Mouse (Mus musculus) macrophage (primary cell): ENCODE results near the gene Lenep. TPM values are rescaled to one million over a fixed set of nuclear protein-coding genes. Genes with fewer than 3 reads are reported as not detected.
A peak's percentile ranks its signal among the peaks of the same experiment; 100 is the strongest.

Experiments
- H3K27ac ChIP-seq: fragments of 350-480 bp; formaldehyde crosslinking; 2 replicates; pipeline ENCODE4 v1.9.0; 2021
- H3K36me3 ChIP-seq: fragments of 350-480 bp; formaldehyde crosslinking; 2 replicates; pipeline ENCODE4 v1.9.0; 2021; ENCODE audit errors: inconsistent target
- H3K4me3 ChIP-seq: fragments of 350-480 bp; formaldehyde crosslinking; 2 replicates; pipeline ENCODE4 v1.9.0; 2021; ENCODE audit errors: inconsistent target
- H3K79me2 ChIP-seq: fragments of 350-480 bp; formaldehyde crosslinking; 2 replicates; pipeline ENCODE4 v1.9.0; 2021; ENCODE audit errors: inconsistent target
- WGBS: methylation state at CpG from one replicate; pipeline ENCODE4 v1.1.7; 2026; ENCODE audit warnings: inconsistent platforms; ENCODE audit not compliant: missing documents; 5-methylcytosine and 5-hydroxymethylcytosine counted together
- polyA plus RNA-seq: library from polyadenylated mRNA; stranded (reverse); fragments of 250-400 nt; gene quantifications from 3 replicates; pipeline ENCODE4 v1.2.4, GENCODE M21; 2018; ENCODE audit warnings: inconsistent platforms

Lenep gene
- polyA plus RNA-seq, 1 experiment from 2014 or later: not detected

DNA sequence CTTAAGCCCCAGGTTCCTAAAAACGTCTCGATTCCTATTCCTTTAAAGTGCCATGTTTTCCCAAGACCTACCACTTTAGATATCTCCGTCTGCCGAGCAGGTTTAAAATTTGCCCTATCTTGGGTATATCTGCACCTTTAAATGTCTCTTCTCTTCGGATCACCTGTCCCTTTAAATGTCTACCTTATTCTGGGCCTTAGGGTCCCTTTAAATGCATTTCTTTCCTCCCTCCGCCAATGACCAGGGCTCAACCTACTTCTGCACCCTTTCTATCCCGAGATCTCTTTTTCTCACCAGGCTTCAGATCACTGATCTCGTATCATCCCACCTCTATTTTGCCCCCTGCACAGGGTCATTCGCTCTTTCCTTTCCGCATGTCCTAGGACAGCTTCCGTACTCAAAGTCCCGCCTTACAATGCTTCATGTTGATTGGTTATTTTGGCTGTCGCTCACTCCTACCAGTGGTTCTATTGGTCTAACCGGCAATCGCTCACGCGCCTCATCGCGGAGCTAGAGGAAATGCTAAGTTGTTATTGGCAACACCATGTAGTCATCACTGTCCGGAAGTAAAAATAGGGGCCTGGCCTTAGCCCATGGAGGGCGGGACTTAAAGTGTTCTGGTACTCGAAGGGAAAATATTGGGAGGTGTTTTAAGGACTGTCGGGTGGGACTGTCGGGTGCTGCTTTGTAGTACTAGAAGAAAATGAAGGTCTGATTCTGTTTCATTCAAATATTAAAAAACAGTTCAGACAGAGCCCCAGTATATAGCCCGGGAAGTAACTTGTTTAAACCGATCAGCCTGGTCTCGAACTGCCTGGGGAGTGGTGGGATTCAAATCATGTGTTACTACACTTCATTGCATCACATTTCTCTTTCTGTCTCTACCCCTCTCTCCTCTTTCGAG lies 9.1 kb upstream of the Lenep start, which contains the start of gene Flad1:
Flad1 (minus strand) TSS at position 381 of the 904 bp plus-strand sequence.
- Histone ChIP-seq H3K36me3 (peaks cover 23% of the 10 kb centered on the region), H3K4me3 (peak within 1 kb of the TSS; percentile 96), H3K79me2 (peaks cover 23% of the 10 kb centered on the region), H3K27ac (peak within 1 kb of the TSS; percentile 60)
- 2% methylated on average over 28 of the region's 28 CpGs for WGBS

DNA sequence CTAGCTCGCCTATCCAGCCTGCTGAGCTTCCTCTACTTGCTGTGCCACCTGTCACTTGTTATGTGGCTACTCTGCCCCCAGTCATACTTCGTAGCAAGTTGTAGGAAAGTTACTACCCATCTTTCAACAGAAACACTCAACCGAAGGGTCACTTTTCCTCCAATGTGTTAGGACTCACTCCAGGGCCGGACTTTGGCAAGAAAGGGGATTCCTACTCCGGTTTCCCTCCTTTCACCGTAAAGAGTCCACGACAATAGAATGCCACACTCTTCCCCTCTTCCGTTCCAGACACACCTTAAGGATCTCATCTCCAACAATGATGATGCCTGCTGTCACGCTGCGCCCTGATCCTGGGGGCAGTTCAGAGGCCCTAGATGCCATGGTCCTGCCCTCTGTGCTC lies 8.3 kb upstream of the Lenep start:
- Histone ChIP-seq H3K36me3 (peaks cover 25% of the 10 kb centered on the region), H3K27ac (peak overlapping the region; percentile 60; the same call in 1 of the 2 replicates), H3K4me3 (peak overlapping the region; percentile 96), H3K79me2 (peaks cover 14% of the 10 kb centered on the region)
- WGBS: 82% methylated on average over 10 of the region's 10 CpGs

DNA sequence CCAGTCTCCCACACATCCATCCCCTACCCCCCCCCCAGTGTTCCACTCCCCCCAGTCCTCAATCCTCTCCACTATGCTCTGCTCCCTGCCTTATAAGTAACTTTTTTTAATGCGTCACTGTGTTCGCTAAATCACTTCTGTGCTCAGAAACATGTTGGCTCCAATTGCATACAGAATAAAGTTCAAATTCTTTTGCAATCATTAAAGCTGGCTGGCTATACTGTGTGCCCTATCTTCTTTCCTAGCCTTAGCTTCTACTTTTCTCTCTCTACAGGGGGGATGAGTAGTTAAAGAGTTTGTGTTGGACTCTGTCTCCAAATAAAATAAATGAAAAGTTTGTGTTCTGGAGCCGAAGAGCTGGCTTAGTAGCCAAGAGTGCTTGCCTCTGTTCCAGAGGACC lies 7.1 kb upstream of the Lenep start:
- Histone ChIP-seq H3K27ac (no peak overlapping the region), H3K36me3 (peaks cover 37% of the 10 kb centered on the region)
- WGBS: 100% methylated on average over 3 of the region's 3 CpGs

DNA sequence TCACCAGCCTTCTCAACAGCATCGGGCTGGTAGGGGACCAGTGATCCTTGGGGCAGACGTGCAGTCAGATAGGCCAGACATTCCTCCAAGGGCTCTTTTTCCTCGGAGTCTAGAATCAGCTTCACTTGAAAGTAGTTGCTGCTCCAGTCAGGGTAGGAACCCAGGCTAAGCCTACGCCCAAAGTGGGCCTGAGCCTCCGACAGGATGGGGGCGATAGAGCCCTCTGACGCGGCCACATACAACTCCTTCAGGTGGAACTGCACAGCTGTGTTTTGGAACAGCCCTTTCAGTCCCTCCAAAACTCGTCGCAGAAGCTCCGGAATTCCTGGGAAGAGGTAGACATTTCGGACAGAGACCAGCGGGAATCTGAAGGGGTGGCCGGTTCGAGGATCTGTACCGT lies 5.9 kb upstream of the Lenep start:
- Histone ChIP-seq H3K27ac (no peak overlapping the region), H3K36me3 (peaks cover 49% of the 10 kb centered on the region)
- WGBS: 93% methylated on average over 16 of the region's 16 CpGs

More for the DNA sequence above, 7.1 kb upstream of the Lenep start:
- no peak overlapping the region for H3K4me3 ChIP-seq
- H3K79me2 ChIP-seq: peaks cover 10% of the 10 kb centered on the region; the same call in 1 of the 2 replicates

DNA sequence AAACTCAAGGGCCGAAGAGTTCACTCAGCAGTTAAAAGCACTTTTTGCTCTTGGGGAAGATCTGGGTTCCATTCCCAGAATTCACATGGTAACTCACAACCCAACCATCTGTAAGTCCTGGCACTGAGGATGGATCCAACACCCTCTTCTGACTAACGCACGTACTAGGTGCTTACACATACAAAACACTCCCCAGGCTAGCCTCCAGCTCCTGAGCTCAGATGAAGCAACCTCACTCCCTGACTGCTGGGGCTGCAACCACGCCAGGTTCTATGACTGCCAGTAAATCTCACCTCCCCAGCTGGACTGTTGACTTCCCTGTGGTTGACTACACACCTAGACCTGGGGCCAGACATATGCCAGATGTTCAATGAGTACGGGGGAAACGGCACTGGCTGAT lies 4.3 kb upstream of the Lenep start:
- H3K4me3 ChIP-seq: no peak overlapping the region
- H3K27ac ChIP-seq: no peak overlapping the region
- H3K79me2 ChIP-seq: peaks cover 10% of the 10 kb centered on the region; the same call in 1 of the 2 replicates
- H3K36me3 ChIP-seq: peaks cover 65% of the 10 kb centered on the region
- WGBS: 92% methylated on average over 6 of the region's 6 CpGs

More for the DNA sequence above, 5.9 kb upstream of the Lenep start:
- Histone ChIP-seq H3K4me3 (no peak overlapping the region), H3K79me2 (peaks cover 10% of the 10 kb centered on the region; the same call in 1 of the 2 replicates)

DNA sequence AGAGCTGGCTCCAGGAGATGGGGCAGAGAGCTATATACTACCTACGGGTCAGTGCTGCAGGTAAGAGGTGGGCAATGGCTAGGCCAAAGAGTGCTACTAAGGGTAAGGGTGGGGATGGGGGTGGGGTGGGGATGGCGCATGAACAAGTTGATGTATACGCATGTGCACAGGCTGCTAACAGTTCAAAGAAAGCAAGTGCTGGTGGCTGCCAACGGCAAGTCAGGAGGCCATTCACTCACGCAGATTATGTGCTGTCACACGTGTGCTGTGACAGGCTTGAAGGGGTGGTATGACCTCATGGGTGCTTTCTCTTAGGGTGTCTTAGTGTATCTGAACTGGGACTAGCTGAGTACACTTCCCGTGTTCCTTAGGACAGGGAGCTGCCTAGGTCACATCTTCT lies 1.3 kb downstream of the Lenep start:
- Histone ChIP-seq H3K4me3 (no peak overlapping the region), H3K79me2 (no peaks in the 10 kb centered on the region; the same call in 1 of the 2 replicates), H3K27ac (no peak overlapping the region), H3K36me3 (peaks cover 49% of the 10 kb centered on the region)
- 95% methylated on average over 6 of the region's 7 CpGs for WGBS

DNA sequence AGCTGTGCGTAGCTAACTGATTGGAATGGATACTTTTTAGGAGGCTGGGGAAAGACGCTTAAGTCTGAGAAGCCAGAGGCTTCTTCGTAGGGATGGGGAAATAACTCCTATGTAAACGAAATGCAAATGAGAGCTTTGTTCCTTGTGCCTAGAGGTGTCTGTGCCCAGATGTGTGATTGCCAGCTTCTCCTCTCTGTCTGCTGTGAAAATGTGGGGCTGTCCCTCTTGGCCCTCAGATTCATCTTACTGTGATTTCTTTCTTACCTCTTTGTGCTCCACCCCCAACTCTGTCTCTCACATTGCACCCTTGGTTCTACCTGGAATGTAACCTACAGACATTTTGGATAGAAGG lies 6.0 kb downstream of the Lenep start:
- WGBS: 5% methylated on average over 4 of the region's 4 CpGs
- H3K4me3 ChIP-seq: peak overlapping the region; percentile 85
- peaks cover 14% of the 10 kb centered on the region for H3K79me2 ChIP-seq
- H3K27ac ChIP-seq: no peak overlapping the region
- peaks cover 6% of the 10 kb centered on the region for H3K36me3 ChIP-seq

DNA sequence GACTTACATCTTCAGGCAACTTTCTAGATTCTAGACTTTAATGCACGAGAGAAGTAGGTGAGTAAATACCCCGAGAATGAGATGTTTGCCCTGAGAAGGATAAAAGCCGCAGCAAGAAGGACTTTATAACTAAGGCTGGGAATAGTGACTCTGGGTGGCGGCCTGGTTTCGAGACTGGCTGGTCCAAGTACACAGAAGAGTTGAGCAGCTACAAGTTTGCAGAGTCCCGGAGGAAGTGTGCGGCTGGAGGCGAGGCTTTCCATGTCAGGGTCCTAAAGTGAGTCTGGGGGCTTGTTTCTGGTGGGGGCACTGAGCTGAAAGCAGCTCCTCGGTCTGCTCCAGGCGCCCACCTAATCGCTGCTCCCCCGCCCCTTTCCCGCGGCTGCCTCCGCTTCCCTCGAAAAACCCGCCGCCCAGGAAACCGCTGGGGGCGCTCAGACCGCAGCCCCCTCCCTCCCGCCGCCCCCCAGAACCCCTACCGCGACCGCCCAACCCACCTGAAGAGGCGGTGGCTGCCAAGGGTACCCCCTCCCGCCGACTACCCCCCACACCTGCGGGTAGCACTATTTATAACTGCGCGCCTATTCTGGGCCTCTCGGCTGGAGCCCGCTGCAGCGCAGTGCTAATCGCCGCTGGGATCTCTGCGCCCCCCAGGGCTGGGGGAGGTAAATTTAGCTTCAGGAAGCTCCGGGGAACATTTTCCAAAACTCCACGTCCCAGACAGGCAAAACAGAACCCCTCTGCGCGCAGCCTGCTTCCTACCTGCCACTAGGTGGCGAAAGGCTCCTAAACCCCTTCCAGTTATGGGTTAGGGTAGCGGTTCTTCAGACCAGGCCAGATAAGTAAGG lies 6.6 kb downstream of the Lenep start:
- Histone ChIP-seq H3K79me2 (peaks cover 20% of the 10 kb centered on the region), H3K36me3 (no peaks in the 10 kb centered on the region; the same call in 1 of the 2 replicates), H3K4me3 (peak overlapping the region; percentile 85), H3K27ac (no peak overlapping the region)
- WGBS: 4% methylated on average over 37 of the region's 44 CpGs

DNA sequence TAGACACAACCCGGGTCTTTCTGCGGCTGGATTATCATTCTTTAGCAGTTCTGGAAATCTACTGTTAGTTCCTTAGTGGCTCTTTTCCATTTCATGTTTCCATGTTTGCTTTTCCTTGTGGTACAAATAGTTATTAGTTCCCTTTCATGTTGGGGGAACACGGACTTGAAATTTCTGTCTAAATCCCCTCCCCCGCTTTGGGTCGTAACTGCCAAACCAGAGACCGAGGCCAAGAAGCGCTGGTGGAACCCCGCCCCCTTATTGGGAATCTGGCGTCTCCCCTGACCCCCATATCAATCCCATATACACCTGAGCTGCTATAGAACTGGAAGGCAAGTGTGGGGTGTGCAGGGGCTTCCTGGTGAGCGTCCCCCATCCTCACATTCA lies 7.2 kb downstream of the Lenep start:
- H3K79me2 ChIP-seq: peaks cover 27% of the 10 kb centered on the region
- peak overlapping the region; percentile 85 for H3K4me3 ChIP-seq
- H3K27ac ChIP-seq: peak overlapping the region; percentile 96
- H3K36me3 ChIP-seq: no peaks in the 10 kb centered on the region; the same call in 1 of the 2 replicates
- 9% methylated on average over 10 of the region's 10 CpGs for WGBS

DNA sequence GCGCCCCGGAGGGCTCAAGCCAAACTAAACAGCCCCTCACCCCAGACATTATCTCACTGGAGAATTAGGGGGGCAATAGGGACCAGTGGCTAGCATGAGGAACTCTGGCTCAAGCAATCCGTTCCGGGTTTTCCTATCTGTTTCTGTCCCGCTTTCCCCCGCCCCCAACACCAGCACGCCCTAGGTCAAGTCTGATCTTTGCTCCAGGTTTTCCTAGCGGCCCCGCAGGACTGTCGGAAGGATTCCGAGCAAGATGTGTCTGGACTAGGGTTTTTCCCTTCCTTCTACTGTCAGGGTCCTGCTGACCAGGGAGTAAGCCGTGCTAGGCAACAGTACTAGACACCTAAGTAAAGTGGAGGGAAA lies 7.7 kb downstream of the Lenep start:
- peak overlapping the region; percentile 96 for H3K27ac ChIP-seq
- peak overlapping the region; percentile 85 for H3K4me3 ChIP-seq
- H3K36me3 ChIP-seq: no peaks in the 10 kb centered on the region; the same call in 1 of the 2 replicates
- 0% methylated on average over 11 of the region's 12 CpGs for WGBS
- peaks cover 32% of the 10 kb centered on the region for H3K79me2 ChIP-seq

DNA sequence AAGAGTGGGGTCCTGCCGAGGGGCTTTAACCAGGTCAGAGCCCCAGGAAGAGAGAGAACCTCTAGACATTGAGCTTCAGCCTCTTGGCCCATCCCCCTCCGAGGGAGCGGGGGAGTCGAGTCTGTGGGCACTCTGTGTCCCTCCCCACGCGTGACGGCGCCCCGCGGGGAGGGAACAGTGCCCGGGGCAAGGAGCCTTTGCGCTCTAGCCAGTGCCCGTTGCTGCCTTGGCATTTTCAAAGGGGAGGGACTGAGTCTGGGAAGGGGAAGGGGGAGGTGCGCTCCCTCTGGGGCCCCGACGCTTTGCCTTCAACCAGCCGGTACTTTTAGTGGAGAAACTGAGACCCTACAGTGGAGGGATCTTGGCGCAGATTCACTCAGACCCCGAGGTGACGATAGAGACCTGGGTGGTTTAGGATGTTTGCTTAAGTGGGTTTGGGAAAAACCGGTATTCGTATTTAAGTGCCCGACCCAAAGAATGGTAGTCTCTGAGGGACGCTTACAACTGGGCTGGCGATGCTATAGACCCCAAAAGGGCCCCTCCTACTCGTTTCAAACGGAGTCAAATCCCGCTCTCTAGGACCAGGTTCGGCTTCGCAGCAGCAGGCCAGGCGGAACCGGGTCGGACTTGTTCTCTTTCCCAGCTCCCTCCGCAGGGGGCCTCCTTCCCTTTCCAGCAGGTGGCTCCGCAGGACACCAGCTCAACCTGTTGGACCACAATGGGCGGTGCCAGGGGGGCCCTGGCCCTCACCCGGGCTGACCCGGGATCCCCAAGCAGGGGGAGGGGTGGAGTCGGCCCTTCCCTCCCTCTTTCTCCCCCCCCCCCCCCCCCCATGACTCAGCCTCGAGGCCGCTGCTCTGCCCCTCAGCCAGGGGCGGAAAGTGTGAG lies 8.3 kb downstream of the Lenep start, which contains the start of gene Zbtb7b:
Zbtb7b (minus strand) TSS at position 771 of the 888 bp plus-strand sequence.
- Histone ChIP-seq H3K4me3 (peak within 1 kb of the TSS; percentile 85), H3K36me3 (no peaks in the 10 kb centered on the region; the same call in 1 of the 2 replicates), H3K79me2 (peaks cover 38% of the 10 kb centered on the region), H3K27ac (peak within 1 kb of the TSS; percentile 96)
- under 1% methylated on average over 40 of the region's 42 CpGs for WGBS

DNA sequence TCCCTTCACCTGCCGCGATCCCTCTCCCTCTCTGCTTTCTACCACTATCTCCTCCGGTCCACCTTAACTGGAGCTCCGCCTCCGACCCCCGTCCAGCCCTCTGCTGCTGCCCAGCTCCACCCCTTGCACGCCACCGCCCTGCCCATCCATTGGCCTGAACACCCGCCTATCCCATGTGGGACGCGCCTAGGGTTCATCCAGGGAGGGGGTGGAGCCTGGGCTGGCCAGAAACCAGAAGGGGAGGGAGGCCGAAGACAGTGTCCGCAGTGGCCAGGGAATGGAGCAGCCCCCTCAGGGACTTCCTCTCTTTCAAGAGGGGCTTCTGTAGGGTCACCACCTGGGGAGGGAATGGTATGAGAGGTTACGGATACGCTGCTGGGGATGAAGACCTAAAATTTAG lies 9.0 kb downstream of the Lenep start:
- peaks cover 43% of the 10 kb centered on the region for H3K79me2 ChIP-seq
- peak overlapping the region; percentile 85 for H3K4me3 ChIP-seq
- H3K27ac ChIP-seq: peak overlapping the region; percentile 96
- H3K36me3 ChIP-seq: no peaks in the 10 kb centered on the region
- WGBS: 5% methylated on average over 15 of the region's 15 CpGs

DNA sequence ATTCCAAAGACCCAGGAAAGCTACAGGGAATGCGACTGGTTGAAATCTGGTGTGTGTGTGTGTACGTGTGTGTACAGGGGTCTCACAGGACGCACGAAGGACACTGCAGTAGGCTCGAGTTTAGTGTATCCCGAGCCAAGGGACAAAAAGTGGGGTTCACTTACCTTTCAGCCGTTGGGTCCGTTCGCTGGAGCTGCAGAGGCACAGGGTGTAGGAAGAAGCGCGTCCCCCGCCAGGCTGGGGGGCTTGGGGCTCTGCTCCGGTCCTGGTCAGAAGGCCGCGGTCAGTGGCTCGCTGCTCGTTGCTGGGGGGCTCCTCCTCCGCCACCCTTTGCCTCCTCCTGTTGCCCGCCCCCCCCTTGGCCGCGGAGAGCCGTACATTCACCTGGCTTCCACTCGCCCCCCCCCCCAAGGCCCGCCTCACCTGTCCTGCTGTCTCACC lies 9.7 kb downstream of the Lenep start:
- Histone ChIP-seq H3K4me3 (peak overlapping the region; percentile 85), H3K27ac (peak overlapping the region; percentile 96), H3K79me2 (peaks cover 50% of the 10 kb centered on the region), H3K36me3 (no peaks in the 10 kb centered on the region)
- 0% methylated on average over 19 of the region's 24 CpGs for WGBS
